Mouse (Mus musculus) gastrocnemius, adult 2 months (tissue): Measurements from ENCODE around the gene Gpsm2. TPM values are rescaled to one million over a fixed set of nuclear protein-coding genes. Genes with fewer than 3 reads are reported as not detected.
"Not testable (repeated sequence)": the region's sequence is repeated elsewhere in the genome, so short reads cannot be mapped to it uniquely, and the experiment has no call there.

Source experiments
- DNase-seq: peaks from one replicate; pipeline ENCODE4 v3.0.0; 2022
- H3K27ac ChIP-seq: fragments of 200-600 bp; 2 replicates; pipeline ENCODE4 v1.8.1; 2022; ENCODE audit warnings: mild to moderate bottlenecking
- H3K4me3 ChIP-seq: fragments of 200-600 bp; 2 replicates; pipeline ENCODE4 v1.8.1; 2022; ENCODE audit warnings: mild to moderate bottlenecking, moderate library complexity
- CTCF ChIP-seq: fragments of 200-600 bp; IDR thresholded peaks from 2 replicates; pipeline ENCODE4 v1.8.1; 2022; ENCODE audit warnings: antibody characterized with exemption, mild to moderate bottlenecking, moderate library complexity
- intact Hi-C: fragments of 180-260 bp; cut with DNase I; formaldehyde crosslinking; loops from one replicate; pipeline ENCODE4 v1.15.1; 2025
- total RNA-seq, 2 experiments: library from RNA; stranded (reverse); gene quantifications; 2 replicates each; pipeline ENCODE4 v1.2.3; 2021

The Gpsm2 gene
- total RNA-seq, 2 experiments from 2014 or later = 0.86 to 1.1 TPM

DNA sequence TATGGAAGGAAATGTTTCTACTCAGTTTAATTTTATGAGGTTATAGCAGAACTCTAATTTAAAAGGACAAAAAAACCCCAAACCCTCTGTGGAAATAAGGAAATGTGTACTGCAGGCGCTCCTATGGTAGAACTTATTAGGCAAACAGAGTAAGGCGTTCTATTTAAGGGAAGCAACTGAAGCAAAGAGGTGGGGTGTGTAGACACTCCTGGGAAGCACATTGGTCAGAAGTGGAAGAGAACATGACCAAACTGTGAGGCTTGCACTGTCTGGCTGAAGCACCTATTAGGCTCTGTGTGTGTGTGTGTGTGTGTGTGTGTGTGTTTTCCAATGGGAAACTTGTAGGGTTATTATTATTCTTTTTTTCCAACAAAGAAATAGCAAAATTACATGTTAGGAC lies 2.8 kb downstream of the Gpsm2 start:
- DNase-seq = no peak
- Histone ChIP-seq H3K27ac (no peak overlapping the region), H3K4me3 (no peak overlapping the region)
- intact Hi-C loops = no loop called here
- no peak for TF ChIP-seq CTCF

DNA sequence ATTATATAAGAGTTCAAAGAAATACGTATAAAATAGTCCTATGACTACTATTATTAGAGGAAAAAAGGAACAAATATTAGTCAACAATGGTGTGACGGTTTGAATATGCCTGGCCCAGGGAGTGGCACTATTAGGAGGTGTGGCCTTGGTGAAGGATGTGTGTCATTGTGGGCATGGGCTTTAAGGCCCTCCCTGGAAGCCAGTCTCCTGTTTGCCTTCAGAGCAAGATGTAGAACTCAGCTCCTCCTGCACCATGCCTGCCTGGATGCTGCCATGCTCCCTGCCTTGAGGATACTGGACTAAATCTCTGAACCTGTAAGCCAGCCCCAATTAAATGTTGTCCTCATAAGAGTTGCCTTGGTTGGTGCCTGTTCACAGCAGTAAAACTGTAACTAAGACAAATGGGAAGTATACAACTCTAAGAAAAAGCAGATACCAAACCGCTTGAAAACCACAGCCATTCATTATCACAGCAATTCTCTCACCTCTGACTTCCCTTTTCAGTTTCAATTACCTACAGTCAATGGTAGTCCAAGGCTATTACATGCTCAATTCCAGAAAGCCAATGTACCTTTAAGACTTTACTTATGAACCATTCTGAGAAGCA lies 4.1 kb downstream of the Gpsm2 start:
- intact Hi-C loops = no loop called here
- no peak for TF ChIP-seq CTCF
- Histone ChIP-seq H3K27ac (no peak overlapping the region), H3K4me3 (no peak overlapping the region)
- no peak for DNase-seq

DNA sequence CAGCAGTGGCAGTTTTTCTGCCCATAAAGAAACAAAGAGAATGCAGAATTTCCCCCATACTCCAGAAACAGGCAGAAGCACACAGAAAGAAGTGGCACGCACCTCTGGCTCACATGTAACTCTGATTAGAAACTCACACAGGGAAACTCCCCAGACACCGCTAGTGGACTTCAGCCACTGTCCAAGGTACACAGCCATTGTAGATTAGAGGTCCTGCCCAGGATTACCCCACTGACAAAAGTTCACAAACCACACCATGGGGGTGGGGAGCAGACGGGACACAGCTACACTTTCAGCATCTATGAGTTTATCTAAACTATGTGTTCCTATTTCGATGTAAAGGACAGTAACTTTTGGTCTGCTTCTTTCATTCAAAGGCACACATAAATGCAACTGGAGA lies 7.3 kb downstream of the Gpsm2 start:
- DNase-seq = no peak
- no peak for TF ChIP-seq CTCF
- Histone ChIP-seq H3K4me3 (no peak overlapping the region), H3K27ac (no peak overlapping the region)
- intact Hi-C loops = no loop called here

DNA sequence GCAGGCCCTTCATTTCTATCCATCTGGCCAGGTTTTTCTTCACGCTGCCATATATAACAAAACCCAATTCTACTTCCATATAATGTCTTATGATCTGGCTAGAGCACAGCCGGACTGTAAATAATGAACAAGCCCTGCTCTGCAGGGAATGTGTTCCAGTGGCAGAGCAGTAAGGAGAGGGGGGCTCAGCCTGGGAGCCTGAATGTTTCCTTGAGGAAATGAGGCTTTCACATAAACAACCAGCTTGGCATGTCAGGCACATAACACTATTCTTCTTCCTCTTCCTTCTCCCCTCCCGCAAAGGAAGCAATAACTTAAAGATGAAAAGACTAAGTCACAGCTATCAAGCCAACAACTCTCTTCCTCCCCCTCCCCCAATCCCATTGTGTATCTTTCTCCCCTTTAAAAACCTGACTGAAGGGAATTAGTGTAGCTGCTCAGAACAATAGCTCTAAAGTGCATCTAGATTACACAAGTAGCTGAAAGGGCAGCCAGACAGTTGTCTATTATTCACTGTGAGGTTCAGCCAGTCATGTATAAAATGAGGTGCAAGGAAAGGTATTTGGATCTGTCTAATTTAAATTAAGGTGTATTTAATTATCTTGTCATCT lies 8.9 kb downstream of the Gpsm2 start:
- TF ChIP-seq CTCF = no peak
- H3K4me3 ChIP-seq = no peak overlapping the region
- no peak overlapping the region for H3K27ac ChIP-seq
- intact Hi-C loops = no loop called here
- DNase-seq = no peak

DNA sequence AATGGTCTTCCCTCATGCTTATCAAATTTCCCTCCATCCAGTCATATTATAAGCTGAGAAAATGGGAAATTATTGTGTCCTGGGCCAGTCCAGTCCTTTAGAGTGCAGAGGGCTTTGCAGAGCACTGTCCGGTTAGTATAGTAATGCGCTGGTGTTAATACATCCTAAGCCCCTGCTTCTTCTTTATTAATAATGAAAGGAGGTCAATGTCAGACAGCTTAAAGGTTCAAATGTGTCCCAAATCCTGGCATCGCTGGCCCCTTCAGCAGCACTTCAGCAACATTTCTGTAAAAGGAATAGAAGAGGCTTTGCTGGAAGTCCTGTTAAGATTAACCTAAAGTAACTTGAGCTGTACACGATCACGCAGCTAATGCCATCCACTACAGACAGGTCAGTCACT lies 10.8 kb downstream of the Gpsm2 start:
- TF ChIP-seq CTCF = no peak
- intact Hi-C loops = no loop called here
- Histone ChIP-seq H3K4me3 (no peak overlapping the region), H3K27ac (no peak overlapping the region)
- no peak for DNase-seq

DNA sequence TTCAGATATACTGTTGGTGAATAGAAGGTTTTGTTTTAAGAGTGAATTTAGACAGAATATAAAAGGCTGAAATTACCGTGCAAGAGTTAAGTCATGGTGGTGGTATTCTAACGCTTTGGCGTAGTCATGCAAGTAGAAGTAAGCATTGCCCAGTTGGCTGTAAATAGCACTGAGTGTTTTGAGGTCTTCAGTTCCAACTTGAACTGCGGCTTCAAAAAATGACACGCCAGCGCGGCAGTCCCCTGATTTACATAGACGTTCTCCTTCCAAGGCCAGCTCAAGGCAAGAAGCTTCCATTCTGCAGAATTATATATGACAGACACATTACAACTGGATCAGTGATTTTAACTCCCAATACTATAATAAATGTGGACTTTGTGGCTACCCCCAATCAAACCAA lies 19.3 kb downstream of the Gpsm2 start:
- intact Hi-C loops = no loop called here
- no peak for TF ChIP-seq CTCF
- no peak for DNase-seq
- no peak overlapping the region for H3K4me3 ChIP-seq
- H3K27ac ChIP-seq = 0 out of 2 replicates have a peak overlapping the region, but pooled peaks have one; percentile 0

DNA sequence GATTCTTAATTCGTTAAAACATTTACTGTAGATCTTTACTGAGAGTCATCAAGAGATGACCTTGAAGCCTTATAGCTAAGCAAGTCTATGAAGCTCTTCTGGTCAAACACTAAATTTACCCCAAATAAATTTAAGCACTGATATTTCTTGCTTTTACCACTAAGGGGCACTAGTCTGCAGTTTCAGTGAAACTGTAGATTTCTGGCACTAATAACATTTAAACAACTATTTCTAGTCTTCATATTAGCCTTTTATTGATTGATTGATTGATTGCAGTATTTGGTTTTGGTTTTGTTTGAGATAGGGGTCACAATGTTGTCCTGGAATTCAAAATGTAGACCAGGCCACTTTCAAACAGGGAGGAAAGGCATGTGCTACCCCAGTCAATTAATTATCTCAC lies 20.9 kb downstream of the Gpsm2 start:
- no peak for DNase-seq
- intact Hi-C loops = loop anchor here (1.0 kb wide), 1 partner anchor 70 kb away; no protein-coding TSS in a partner anchor

DNA sequence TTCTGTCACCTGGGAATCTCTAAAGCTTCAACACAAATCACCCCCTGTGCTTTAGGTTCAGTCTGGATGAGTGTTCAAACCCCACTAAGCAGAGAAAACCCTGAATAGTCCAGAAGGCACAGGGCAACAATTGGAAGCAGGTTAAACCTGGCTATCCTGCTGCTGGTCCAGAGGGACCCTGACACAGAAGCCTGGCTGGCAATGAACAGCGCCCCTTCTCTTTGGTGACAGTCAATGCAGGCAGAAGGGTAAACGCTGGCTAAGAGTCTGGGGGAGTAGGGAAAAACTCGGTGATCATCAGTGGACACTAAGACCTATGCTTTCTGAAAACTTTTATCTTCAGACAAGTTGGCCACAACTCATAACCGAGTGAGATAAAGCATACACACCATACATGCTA lies 22.3 kb downstream of the Gpsm2 start:
- no peak overlapping the region for H3K27ac ChIP-seq
- no peak for DNase-seq
- TF ChIP-seq CTCF = no peak
- intact Hi-C loops = no loop called here
- no peak overlapping the region for H3K4me3 ChIP-seq

More for the DNA sequence above, 20.9 kb downstream of the Gpsm2 start:
- TF ChIP-seq CTCF = peak; percentile 73
- H3K4me3 ChIP-seq = no peak overlapping the region
- no peak overlapping the region for H3K27ac ChIP-seq

DNA sequence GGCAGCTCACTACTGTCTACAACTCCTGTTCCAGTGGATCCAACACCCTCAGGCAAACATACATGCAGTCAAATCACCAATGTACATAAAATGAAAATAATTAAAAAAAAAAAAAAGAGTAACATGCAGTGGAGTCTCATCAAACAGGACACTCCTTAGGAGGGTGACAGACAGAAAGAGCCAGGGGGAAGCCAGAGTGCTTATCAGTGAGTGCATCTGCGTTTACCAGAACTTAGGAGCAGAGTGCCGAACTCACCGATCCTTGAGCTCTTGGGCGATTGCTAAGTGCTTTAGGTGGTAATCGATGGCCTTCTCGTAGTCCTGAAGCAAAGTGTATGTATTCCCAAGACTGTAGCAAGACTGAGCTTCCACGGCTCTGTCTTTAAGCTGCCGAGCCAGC lies 23.4 kb downstream of the Gpsm2 start:
- H3K27ac ChIP-seq = no peak overlapping the region
- DNase-seq = no peak
- TF ChIP-seq CTCF = no peak
- H3K4me3 ChIP-seq = no peak overlapping the region
- intact Hi-C loops = no loop called here

DNA sequence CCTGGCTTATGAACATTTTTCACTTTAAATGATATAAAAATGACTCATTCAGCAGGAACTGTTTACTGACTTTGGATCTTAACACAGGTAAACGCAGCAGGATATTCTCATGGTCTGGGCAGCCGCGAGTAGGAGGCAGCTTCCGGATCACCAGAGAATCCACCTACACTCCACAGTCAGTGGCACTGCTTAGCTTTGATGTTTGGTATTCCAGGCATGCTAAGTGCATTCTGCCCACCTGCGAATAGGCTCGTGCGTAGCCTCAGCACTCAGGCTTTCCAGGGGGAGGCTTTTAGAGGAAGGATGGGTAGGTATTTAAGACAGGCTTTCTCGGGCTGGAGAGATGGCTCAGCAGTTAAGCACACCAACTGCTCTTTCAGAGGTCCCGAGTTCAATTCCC lies 27.8 kb downstream of the Gpsm2 start:
- intact Hi-C loops = no loop called here
- no peak for DNase-seq
- H3K4me3 ChIP-seq = no peak overlapping the region
- H3K27ac ChIP-seq = no peak overlapping the region
- no peak for TF ChIP-seq CTCF

DNA sequence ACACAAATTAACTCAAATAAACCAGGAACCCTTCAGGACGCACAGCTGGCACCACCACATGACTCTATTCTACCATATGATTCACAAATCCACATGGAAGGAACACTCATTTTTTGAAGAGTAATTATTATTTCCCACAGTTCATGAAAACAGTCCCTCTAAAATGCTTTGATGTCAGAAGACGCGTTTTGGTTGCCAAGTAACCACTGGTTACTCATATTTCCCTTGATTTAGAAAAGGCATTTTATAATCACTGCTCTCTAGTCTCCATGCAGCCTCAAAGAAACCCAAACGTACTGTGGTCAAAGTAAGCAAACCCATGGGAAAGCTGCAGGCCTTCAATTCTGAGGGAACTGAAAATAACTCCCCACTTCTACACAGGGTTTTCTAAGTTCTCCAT lies 32.1 kb downstream of the Gpsm2 start:
- DNase-seq = no peak
- H3K4me3 ChIP-seq = no peak overlapping the region
- intact Hi-C loops = no loop called here
- no peak overlapping the region for H3K27ac ChIP-seq
- no peak for TF ChIP-seq CTCF

DNA sequence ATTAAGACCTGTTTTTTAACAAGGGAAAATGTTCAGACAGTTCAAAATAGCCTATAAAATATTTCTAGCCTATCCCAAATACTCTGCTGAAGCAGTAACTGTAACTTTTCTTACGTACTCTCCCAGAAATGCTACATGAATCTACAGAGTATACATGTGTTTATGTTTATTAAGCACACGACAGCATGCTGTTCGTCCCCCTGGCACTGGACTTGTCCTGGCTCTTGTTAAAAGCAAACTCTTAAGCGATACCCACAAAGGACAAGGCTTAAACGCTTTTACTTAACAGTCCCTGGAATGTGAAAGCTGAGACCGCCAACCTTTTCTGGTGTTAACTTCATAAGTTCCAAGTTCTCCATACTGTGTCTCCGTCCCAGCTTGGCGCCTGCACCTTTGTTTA lies 32.7 kb downstream of the Gpsm2 start:
- Histone ChIP-seq H3K27ac (0 out of 2 replicates have a peak overlapping the region, but pooled peaks have one; percentile 0), H3K4me3 (no peak overlapping the region)
- intact Hi-C loops = no loop called here
- no peak for TF ChIP-seq CTCF
- DNase-seq = no peak

DNA sequence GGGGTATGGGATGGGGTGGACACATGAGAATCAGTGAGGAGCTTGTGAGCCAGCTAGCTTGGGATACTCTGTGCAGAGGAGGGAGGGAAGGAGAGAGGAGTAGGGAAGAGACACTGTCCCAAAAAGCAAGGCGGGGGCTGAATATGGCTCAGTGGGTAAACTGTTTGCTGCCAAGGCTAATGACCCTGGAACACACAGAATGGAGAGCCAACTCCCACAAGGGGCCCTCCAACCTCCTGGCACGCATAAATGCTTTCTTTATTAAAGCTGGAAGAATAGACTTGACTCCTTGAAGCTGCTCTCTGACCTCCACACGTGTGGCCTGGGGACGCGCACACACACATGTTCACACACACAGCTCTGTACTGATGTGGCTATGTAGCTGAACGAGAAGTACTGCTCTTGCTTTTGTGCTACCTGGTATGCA lies 33.1 kb downstream of the Gpsm2 start:
- 0 out of 2 replicates have a peak overlapping the region, but pooled peaks have one; percentile 0 for H3K27ac ChIP-seq
- DNase-seq = no peak
- H3K4me3 ChIP-seq = no peak overlapping the region
- no peak for TF ChIP-seq CTCF
- intact Hi-C loops = no loop called here

DNA sequence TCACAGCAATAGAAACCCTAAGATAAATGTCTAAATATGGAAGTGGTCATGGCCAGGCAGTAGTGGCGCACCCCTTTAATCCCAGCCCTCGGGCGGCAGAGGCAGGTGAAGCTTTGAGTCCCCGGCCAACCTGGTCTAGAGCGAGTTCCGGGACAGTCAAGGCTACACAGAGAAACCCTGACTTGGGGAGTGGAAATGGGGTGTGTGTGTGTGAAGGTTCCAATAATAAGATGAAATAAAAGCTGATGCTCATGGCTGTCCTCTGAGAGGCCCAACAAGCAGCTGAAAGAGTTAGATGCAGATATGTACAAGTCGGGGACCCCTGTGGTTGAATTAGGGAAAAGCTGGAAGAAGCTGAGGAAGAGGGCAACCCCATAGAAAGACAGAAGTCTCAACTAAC lies 36.4 kb downstream of the Gpsm2 start:
- H3K27ac ChIP-seq = no peak overlapping the region
- intact Hi-C loops = no loop called here
- DNase-seq = no peak
- no peak for TF ChIP-seq CTCF
- H3K4me3 ChIP-seq = no peak overlapping the region

DNA sequence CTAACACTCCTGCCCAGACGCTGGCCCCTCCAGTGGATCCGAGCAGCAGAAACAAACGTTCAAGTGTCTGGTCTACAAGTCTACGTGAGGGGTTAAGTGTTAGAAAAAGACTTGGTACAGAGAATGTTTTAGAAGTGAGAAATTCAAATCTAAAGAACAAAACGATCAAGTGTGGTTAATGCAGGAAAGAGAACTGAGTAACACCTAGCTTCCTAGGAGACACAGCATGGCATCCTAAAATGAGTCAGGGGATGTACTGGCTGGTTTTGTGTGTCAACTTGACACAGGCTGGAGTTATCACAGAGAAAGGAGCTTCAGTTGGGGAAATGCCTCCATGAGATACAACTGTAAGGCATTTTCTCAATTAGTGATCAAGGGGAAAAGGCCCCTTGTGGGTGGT lies 38.5 kb downstream of the Gpsm2 start:
- DNase-seq, H3K27ac ChIP-seq, intact Hi-C loops, H3K4me3 ChIP-seq: not testable (repeated sequence)
